ENCODE assay signal across 9 mouse cellular contexts in the genomic region with DNA sequence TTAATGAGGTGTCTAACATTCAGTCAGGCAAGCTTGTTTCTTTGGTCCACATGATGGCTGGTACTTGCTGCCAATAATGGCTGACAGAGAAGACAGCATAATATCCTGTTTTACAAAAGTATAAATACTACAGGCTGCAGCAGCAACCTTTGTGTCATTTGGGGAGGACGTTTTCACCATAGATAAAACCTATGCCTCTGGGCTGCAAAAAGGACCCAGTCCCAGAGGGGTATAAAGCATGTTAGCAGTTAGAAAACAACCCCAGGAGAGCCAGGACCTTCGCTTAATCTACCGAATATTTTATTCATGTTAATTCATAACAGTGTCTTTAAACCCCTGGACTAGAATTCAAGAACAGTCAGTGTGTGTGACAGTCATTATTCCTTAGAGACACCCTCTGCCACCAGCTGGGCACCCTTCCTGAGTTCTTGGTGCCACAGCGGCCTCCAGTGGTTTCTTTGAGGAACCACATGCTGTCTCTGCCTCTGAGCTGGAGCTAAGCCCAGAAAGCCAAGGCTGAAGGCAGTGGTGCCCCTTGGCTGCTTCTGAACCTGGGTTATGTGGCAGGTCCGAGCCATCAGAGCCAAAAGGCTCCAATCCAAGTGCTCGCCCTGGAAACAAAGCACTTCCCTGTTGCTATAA. TPM values are rescaled to one million over a fixed set of nuclear protein-coding genes. Genes with fewer than 3 reads are reported as not detected.
A peak's percentile ranks its signal among the peaks of the same experiment; 100 is the strongest.
DNase-seq lines count a peak whose midpoint lies in the region; ATAC-seq and TF ChIP-seq lines count a peak whose summit lies in the region.
"Had no signal": no experiment of that assay in that cellular context is flagged by ENCODE, and none has a peak within 500 bp of the region (broad histone marks: within the 10 kb centered on the region; RNA-seq: fewer than 3 reads in every experiment).

No protein-coding gene starts in this region.

- no peak for ATAC-seq in heart, embryonic 11.5 days (replicated peaks; ENCODE audit: insufficient number of reproducible peaks, low FRiP score, low TSS enrichment)
- peak; percentile 49 for ATAC-seq in megakaryocyte, adult 5-6 weeks (ENCODE audit: poor library complexity, severe bottlenecking)

- H3K36me3 ChIP-seq in heart, adult 2 months (ENCODE audit: control insufficient read depth, insufficient read depth, low read length): no peaks in the 10 kb centered on the region
- H3K36me3 ChIP-seq in heart, embryonic 11.5 days (ENCODE audit: control insufficient read depth, insufficient read depth, low read length): no peaks in the 10 kb centered on the region

- H3K4me3 ChIP-seq in heart, adult 2 months: no peak overlapping the region
- H3K4me3 ChIP-seq in heart, embryonic 11.5 days (ENCODE audit: low read depth, low read length): no peak overlapping the region
- H3K4me3 ChIP-seq: myocyte had no signal

- no peak for TF ChIP-seq POLR2A in heart, adult 2 months (IDR thresholded peaks at IDR 0.05; ENCODE audit: insufficient read depth, low read depth, low read length)

- peak; percentile 30 to 45 for DNase-seq in heart, adult 2 months
- DNase-seq in brain, adult 2 months (ENCODE audit: low read depth, low spot score): peak; percentile 77
- DNase-seq in fibroblast of lung, adult 2 months (ENCODE audit: low read depth): peak; percentile 27
- DNase-seq in heart, postnatal 36 days: peak; percentile 37 to 40
- peak; percentile 71 to 81 for DNase-seq in layer of hippocampus, postnatal 10 days (ENCODE audit: low spot score in 2 of 2)
- DNase-seq in right cerebral cortex, postnatal 10 days (ENCODE audit: low spot score in 2 of 2): peak; percentile 69 to 82

- intact Hi-C loops in heart, adult 2 months (cut with DNase I): no loop called here
- intact Hi-C loops in heart, postnatal 36 days (cut with DNase I): loop anchor here (2.0 kb wide), 1 partner anchor 1378 kb away; no protein-coding TSS in a partner anchor

- H3K79me2 ChIP-seq in heart, adult 2 months (replicated peaks; ENCODE audit: control insufficient read depth, insufficient read depth, low read length): no peaks in the 10 kb centered on the region

- no peaks in the 10 kb centered on the region for H3K4me1 ChIP-seq in heart, adult 2 months (ENCODE audit: control insufficient read depth, insufficient read depth, low read length)
- H3K4me1 ChIP-seq in heart, embryonic 11.5 days (ENCODE audit: control insufficient read depth, insufficient read depth, low read length): no peaks in the 10 kb centered on the region

- no peak for TF ChIP-seq EP300 in heart, adult 2 months (IDR thresholded peaks at IDR 0.05; ENCODE audit: insufficient read depth, low read depth, low read length)

- WGBS in heart, adult 2 months: 19% methylated on average over 6 of the region's 6 CpGs
- 15% methylated on average over 6 of the region's 6 CpGs for WGBS in heart, embryonic 11.5 days (ENCODE audit: insufficient replicate concordance)

- H3K9me3 ChIP-seq in heart, embryonic 11.5 days (replicated peaks; ENCODE audit: control insufficient read depth, low read length): no peaks in the 10 kb centered on the region

- no peaks in the 10 kb centered on the region for H3K27me3 ChIP-seq in heart, adult 2 months (ENCODE audit: control insufficient read depth, insufficient read depth, low read length)
- H3K27me3 ChIP-seq in heart, embryonic 11.5 days (ENCODE audit: control insufficient read depth, insufficient read depth, low read length): no peaks in the 10 kb centered on the region

- TF ChIP-seq CTCF in heart, adult 2 months (IDR thresholded peaks at IDR 0.05): peak; percentile 81

- H3K27ac ChIP-seq in heart, adult 2 months: no peak overlapping the region
- no peak overlapping the region for H3K27ac ChIP-seq in heart, embryonic 11.5 days (ENCODE audit: low read depth, low read length)

- no peak overlapping the region for H3K9ac ChIP-seq in heart, adult 2 months (ENCODE audit: low read depth, low read length)
- no peak overlapping the region for H3K9ac ChIP-seq in heart, embryonic 11.5 days (ENCODE audit: low read depth, low read length)

- no peak overlapping the region for H3K4me2 ChIP-seq in heart, embryonic 11.5 days

RNA-seq across cellular contexts. Expression of gene Ids, which starts 34.6 kb away (rescaled TPM):
- 10 to 100 TPM; 19.1 to 23.3 TPM for total RNA-seq in heart, adult 2 months (2021)
- polyA plus RNA-seq in heart, adult 2 months (2012; rRNA removed): 18.2 and 31.7 TPM in 2 replicates
- 1.2 and 1.3 TPM in 2 replicates for polyA plus RNA-seq in heart, embryonic 11.5 days (2014; fragmentation: Nextera tagmentation; extraction: Ambion mirVana)
- total RNA-seq in heart, postnatal 36 days (2021): 10 to 100 TPM; 22.4 to 22.9 TPM
- total RNA-seq in layer of hippocampus, postnatal 10 days (2021): 100 to 1,000 TPM; 283 to 303 TPM
- total RNA-seq in megakaryocyte, adult 5-6 weeks (2015): 69.2 and 77.5 TPM in 2 replicates
- total RNA-seq in megakaryocyte, adult 5-6 weeks (2017): 14.3 and 19.0 TPM in 2 replicates

RNA-seq across cellular contexts. Expression of gene 1110012L19Rik, which starts 55.4 kb away (rescaled TPM):
- total RNA-seq in heart, adult 2 months (2021): 10 to 100 TPM; 13.3 to 16.1 TPM
- polyA plus RNA-seq in heart, adult 2 months (2012; rRNA removed): 8.5 and 11.5 TPM in 2 replicates
- 25.9 and 29.6 TPM in 2 replicates for polyA plus RNA-seq in heart, embryonic 11.5 days (2014; fragmentation: Nextera tagmentation; extraction: Ambion mirVana)
- total RNA-seq in heart, postnatal 36 days (2021): 10 to 100 TPM; 15.3 to 15.6 TPM
- 10 to 100 TPM; 15.1 to 19.7 TPM for total RNA-seq in layer of hippocampus, postnatal 10 days (2021)
- total RNA-seq in megakaryocyte, adult 5-6 weeks (2015): 12.6 and 18.5 TPM in 2 replicates
- total RNA-seq in megakaryocyte, adult 5-6 weeks (2017): 22.1 and 25.7 TPM in 2 replicates

Comparison
In these comparisons a context has a peak if more than half of its experiments do, and no peak if none do; other contexts are left out.
1. DNase-seq: peak in every context shown above with its lines; median percentile 77 in brain, adult 2 months; 76 in layer of hippocampus, postnatal 10 days; 76 in right cerebral cortex, postnatal 10 days; 38 in heart, postnatal 36 days; 38 in heart, adult 2 months; 27 in fibroblast of lung, adult 2 months.